27 mouse cellular contexts compared by ENCODE assay signal in the genomic region with DNA sequence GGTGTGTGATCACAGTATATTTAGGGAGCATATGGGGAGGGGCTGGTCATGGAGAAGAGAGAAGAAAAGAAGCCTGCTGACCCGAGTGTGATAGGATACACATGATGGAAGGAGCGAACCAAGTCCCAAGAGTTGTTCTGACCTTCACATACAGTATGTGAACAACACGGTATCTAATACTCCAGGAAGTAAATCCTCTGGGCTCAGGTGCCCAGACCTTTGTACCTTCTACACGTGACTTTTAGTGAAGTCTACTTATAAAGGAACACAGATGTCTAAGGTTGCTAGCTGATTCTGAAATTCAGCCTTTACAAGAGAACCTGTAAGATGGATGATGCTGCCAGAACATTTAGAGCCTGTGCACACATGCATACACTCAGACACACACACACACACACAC.
"Had no signal": no experiment of that assay in that cellular context is flagged by ENCODE, and none has a peak within 500 bp of the region (broad histone marks: within the 10 kb centered on the region; RNA-seq: fewer than 3 reads in every experiment).

No protein-coding gene starts in this region.

- DNase-seq: gastrocnemius, adult 2 months; gastrocnemius, postnatal 10 days; gastrocnemius, postnatal 25 days; heart, adult 18-20 months; heart, postnatal 10 days; heart, postnatal 4 days; kidney, adult 11 months; kidney, adult 2 months; kidney, adult 9 months; kidney, postnatal 14 days; kidney, postnatal 36 days; layer of hippocampus, adult 9-11 months; layer of hippocampus, postnatal 36 days; left cerebral cortex, postnatal 4 days had no signal

- H3K9ac ChIP-seq: heart, embryonic 12.5 days; hindbrain, embryonic 12.5 days; hindbrain, embryonic 14.5 days; kidney, embryonic 15.5 days; limb, embryonic 13.5 days; limb, embryonic 15.5 days; liver, embryonic 12.5 days; liver, embryonic 14.5 days had no signal

- H3K27ac ChIP-seq: gastrocnemius, adult 2 months; heart, embryonic 10.5 days; hindbrain, embryonic 10.5 days; hindbrain, embryonic 12.5 days; hindbrain, embryonic 14.5 days; kidney, embryonic 15.5 days; kidney, postnatal 0 days; limb, embryonic 13.5 days; limb, embryonic 15.5 days; liver, embryonic 12.5 days; liver, embryonic 14.5 days had no signal

- H3K36me3 ChIP-seq: hindbrain, embryonic 12.5 days; kidney, embryonic 15.5 days; limb, embryonic 13.5 days had no signal

- ATAC-seq: hindbrain, embryonic 16.5 days; inflammation-experienced regulatory T-cells, adult 6 months; liver, embryonic 12.5 days had no signal

- H3K27me3 ChIP-seq: heart, embryonic 12.5 days; hindbrain, embryonic 12.5 days; kidney, embryonic 15.5 days; limb, embryonic 13.5 days; limb, embryonic 15.5 days; liver, embryonic 12.5 days had no signal

- H3K9me3 ChIP-seq: kidney, embryonic 15.5 days; limb, embryonic 15.5 days; liver, embryonic 12.5 days had no signal

- H3K4me1 ChIP-seq: heart, embryonic 10.5 days; hindbrain, embryonic 10.5 days; kidney, embryonic 15.5 days; limb, embryonic 15.5 days had no signal

- H3K4me2 ChIP-seq: heart, embryonic 12.5 days; hindbrain, embryonic 12.5 days; hindbrain, embryonic 14.5 days; kidney, embryonic 15.5 days; limb, embryonic 13.5 days; limb, embryonic 15.5 days; liver, embryonic 12.5 days had no signal

- H3K4me3 ChIP-seq: gastrocnemius, adult 2 months; heart, embryonic 10.5 days; heart, embryonic 12.5 days; hindbrain, embryonic 10.5 days; hindbrain, embryonic 12.5 days; kidney, embryonic 15.5 days; limb, embryonic 13.5 days; limb, embryonic 15.5 days; liver, embryonic 12.5 days had no signal
